Mouse (Mus musculus) small intestine, adult 2 months (tissue): Measurements from ENCODE around the gene Cckar.

ENCODE experiments used
- CTCF ChIP-seq: fragments of 200-500 bp; IDR thresholded peaks from 2 replicates; pipeline ENCODE4 v1.5.1; 2012; ENCODE audit warnings: low read depth, mild to moderate bottlenecking, control low read depth, inconsistent platforms, low read length, moderate library complexity, mixed read lengths; ENCODE audit not compliant: insufficient replicate concordance, insufficient read length; ENCODE audit errors: extremely low read depth
- POLR2A ChIP-seq: fragments of 200-500 bp; IDR thresholded peaks from 2 replicates; pipeline ENCODE4 v1.6.1; 2012; ENCODE audit warnings: low read depth, mild to moderate bottlenecking, control low read depth, inconsistent platforms, low read length, moderate library complexity

DNA sequence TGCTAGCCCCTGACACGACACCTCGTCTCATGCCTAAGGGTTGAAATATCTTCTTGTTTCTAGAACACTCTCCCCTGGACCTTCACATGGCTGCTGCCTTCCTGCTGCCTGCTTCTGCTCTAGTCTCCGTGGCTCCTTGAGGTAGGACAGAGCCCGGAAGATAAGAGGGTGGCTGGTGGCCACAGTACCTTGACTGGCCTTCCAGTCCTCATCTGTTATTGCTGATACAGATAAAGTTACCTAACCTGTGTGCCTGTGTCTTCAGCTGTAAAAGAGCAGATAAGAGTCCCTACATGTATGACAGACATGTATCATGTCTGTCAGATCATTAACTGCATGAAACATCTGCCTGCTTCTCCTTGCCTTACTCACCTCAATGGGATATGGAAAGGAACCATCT, 21.9 kb downstream of the Cckar start:
- no peak for TF ChIP-seq CTCF
- no peak for TF ChIP-seq POLR2A
